Mouse (Mus musculus): ENCODE measurements around the gene Morn5. TPM values are rescaled to one million over a fixed set of nuclear protein-coding genes. Genes with fewer than 3 reads are reported as not detected.

Gene Morn5
- polyA plus RNA-seq (2016; fragmentation: Nextera tagmentation; extraction: Ambion mirVana): 0.18 TPM in 1 of 2 replicates, not detected in the other

DNA sequence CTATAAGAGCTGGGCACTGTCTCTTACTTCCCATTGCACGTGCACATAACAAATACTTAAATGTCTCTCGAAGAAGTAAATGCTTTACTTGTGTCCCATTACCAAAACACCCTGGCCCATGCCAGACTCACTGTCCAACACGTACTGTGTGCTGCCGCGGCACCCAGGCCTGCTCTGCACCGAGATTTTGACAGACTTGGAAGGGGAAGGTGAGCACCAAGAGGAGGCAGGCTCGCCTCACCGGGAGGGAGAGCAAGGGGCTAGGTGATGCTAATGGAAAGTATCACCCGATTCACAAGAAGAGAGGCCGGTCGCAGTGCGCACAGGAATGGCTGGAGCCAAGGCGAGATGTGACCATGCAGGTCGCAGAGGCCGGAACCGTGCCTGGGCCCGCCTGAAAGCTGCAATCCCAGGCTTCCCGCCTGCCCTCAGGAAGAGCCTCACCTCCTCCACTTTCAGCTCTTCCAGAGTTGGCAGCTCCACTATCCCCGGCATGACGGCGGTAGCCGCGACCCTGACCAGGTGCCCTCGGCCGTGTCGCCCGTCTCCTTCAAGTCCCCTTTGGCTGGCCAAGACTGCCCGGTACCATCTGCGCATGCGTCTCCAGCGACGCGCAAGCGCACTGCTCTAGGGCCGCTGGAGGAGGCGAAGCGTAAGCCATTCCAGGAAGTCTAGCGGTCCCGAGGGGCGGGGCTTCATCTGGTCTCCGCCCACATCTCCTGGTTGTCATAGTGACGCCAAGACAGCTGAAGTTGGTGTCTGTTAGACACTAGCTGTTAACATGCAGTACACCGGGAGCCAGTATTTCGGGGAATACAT lies at the start of gene Morn5, which contains the start of gene Ndufa8:
Morn5 (plus strand) TSS at position 711 of the 819 bp plus-strand sequence.
Ndufa8 (minus strand) TSS at position 659 of the 819 bp plus-strand sequence.
- peak within 1 kb of the TSS; percentile 50 for H3K27ac ChIP-seq
- peak within 1 kb of the TSS; percentile 84 for H3K9ac ChIP-seq
- peaks cover 26% of the 10 kb centered on the region for H3K4me1 ChIP-seq
- H3K4me3 ChIP-seq: peak within 1 kb of the TSS; percentile 82
- 3% methylated on average over 44 of the region's 44 CpGs for WGBS (ENCODE audit: insufficient replicate concordance)
- no peaks in the 10 kb centered on the region for H3K9me3 ChIP-seq (replicated peaks)
- H3K27me3 ChIP-seq (replicated peaks): peaks cover 13% of the 10 kb centered on the region
- peak within 1 kb of the TSS; percentile 73 for H3K4me2 ChIP-seq
- peak; percentile 96 for ATAC-seq
- H3K36me3 ChIP-seq: peaks cover 20% of the 10 kb centered on the region

DNA sequence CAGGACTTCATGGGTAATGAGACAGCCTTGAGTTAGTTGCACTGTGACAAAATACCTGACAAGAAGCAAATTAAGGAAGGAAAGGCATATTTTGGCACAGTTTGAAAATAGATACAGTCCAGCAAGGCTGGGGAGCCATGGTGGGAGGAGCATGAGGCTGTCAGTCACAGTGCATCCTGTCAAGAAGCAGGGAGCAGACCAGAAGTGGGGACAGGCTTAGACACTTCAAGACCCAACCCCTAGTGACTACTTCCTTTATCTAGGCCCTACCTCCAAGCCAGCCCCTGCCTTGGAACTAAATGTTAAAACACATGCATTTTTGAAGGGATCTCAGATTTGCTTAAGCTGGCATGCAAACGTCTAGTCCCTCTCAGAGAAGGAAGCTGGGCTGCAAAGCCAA lies 48.9 kb upstream of the Morn5 start:
- Histone ChIP-seq H3K27ac (no peak overlapping the region), H3K4me1 (no peaks in the 10 kb centered on the region), H3K9me3 (replicated peaks) (no peaks in the 10 kb centered on the region), H3K27me3 (replicated peaks) (peaks cover 35% of the 10 kb centered on the region), H3K36me3 (no peaks in the 10 kb centered on the region), H3K4me3 (no peak overlapping the region), H3K4me2 (no peak overlapping the region), H3K9ac (no peak overlapping the region)
- 23% methylated on average over 1 of the region's 1 CpGs for WGBS (ENCODE audit: insufficient replicate concordance)
- no peak for ATAC-seq

DNA sequence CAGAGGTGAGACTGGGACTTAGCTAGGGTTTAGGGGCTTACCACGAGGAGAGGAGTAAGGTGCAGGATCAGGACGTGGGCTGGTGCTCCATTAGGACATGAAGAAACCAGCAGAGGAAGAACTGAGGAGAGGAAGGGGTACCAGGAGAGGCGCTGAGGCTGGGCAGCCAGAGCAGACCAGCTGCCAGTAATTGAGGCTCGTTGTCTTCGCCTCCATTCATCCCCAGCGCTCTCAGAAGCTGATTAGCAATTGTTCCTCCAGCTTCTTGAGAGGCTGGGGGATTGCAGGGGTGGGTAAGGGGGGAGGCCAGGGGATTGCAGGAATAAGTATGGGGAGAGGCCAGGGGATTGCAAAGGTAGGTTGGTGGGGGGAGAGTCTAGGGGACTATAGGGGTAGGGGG lies 47.1 kb upstream of the Morn5 start:
- H3K27me3 ChIP-seq (replicated peaks): peaks cover 35% of the 10 kb centered on the region
- H3K9ac ChIP-seq: no peak overlapping the region
- WGBS (ENCODE audit: insufficient replicate concordance): 36% methylated on average over 6 of the region's 6 CpGs

DNA sequence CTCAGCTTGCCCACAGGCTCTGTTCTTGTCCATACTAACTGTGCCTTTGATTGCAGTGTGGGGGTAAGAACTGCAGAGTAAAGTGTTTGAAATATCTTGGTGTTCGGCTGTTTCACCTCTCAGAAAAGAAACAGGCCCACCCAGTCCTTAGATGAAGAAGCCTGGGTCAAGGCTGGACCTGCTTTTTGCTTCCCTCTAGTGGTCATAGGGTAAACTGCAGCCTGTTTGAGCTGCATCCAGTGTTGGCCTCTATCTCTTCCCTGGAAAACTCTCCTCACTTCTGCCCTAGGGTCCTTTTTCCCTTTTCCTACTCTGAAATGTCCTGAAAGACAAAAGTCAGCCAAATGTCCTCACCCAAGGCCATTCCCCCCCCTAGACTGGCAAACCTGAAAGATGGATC lies 41.2 kb upstream of the Morn5 start:
- no peak overlapping the region for H3K27ac ChIP-seq
- H3K9me3 ChIP-seq (replicated peaks): no peaks in the 10 kb centered on the region
- H3K4me2 ChIP-seq: no peak overlapping the region
- H3K36me3 ChIP-seq: no peaks in the 10 kb centered on the region
- 6% methylated on average over 1 of the region's 1 CpGs for WGBS (ENCODE audit: insufficient replicate concordance)
- H3K27me3 ChIP-seq (replicated peaks): peaks cover 59% of the 10 kb centered on the region
- ATAC-seq: no peak
- no peak overlapping the region for H3K9ac ChIP-seq
- H3K4me1 ChIP-seq: peaks cover 4% of the 10 kb centered on the region
- H3K4me3 ChIP-seq: no peak overlapping the region

More for the DNA sequence above, 47.1 kb upstream of the Morn5 start:
- H3K4me3 ChIP-seq: no peak overlapping the region
- no peaks in the 10 kb centered on the region for H3K36me3 ChIP-seq
- no peaks in the 10 kb centered on the region for H3K9me3 ChIP-seq (replicated peaks)
- no peaks in the 10 kb centered on the region; the same call in 1 of the 2 replicates for H3K4me1 ChIP-seq
- H3K27ac ChIP-seq: no peak overlapping the region
- no peak for ATAC-seq
- no peak overlapping the region for H3K4me2 ChIP-seq

DNA sequence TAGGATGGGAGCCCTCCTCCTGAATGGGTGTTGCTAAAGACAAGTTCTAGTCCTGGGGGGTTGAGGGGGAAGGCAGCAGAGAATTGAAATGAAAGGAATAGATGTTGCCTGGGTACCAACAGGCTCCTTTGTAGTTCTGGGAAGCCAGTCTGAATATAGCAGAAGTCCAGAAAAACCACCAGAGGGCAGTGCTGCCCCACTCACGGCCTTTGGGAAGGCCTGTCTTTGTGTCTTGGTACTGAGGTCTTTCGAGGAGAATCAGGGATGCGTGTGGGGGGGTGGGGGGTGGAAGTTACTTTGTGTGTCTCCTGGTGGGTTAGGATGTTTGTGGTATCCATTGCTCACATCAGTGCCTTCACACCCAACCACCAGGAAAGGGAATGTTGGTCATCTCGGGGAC lies 39.9 kb upstream of the Morn5 start:
- Histone ChIP-seq H3K36me3 (no peaks in the 10 kb centered on the region), H3K4me2 (no peak overlapping the region), H3K27ac (no peak overlapping the region), H3K27me3 (replicated peaks) (peaks cover 50% of the 10 kb centered on the region), H3K9ac (no peak overlapping the region), H3K4me3 (no peak overlapping the region), H3K4me1 (peaks cover 4% of the 10 kb centered on the region), H3K9me3 (replicated peaks) (no peaks in the 10 kb centered on the region)
- ATAC-seq: no peak
- 19% methylated on average over 4 of the region's 4 CpGs for WGBS (ENCODE audit: insufficient replicate concordance)

DNA sequence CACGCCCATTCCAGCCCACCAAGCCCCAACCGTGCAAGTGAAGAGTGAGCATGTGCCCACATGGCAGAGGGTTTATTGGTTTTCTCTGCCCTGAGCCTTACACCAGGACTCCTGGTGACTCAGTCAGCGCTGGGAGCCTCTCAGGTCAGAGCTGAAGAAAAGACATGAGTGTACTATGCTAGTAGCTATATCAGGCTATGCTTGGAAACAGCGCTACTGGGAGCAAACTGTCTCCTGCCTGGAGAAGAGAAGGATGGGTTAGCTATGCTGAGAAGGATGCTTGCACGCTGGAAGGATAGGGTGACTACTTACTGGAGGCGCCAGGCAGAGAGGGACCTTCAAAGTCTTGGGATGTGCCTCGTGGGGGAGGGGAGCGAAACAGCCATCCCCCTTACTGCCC lies 38.7 kb upstream of the Morn5 start:
- peaks cover 41% of the 10 kb centered on the region for H3K27me3 ChIP-seq (replicated peaks)
- no peak overlapping the region for H3K27ac ChIP-seq
- peaks cover 4% of the 10 kb centered on the region for H3K4me1 ChIP-seq
- ATAC-seq: no peak
- WGBS (ENCODE audit: insufficient replicate concordance): 49% methylated on average over 8 of the region's 8 CpGs
- H3K4me2 ChIP-seq: no peak overlapping the region
- no peak overlapping the region for H3K9ac ChIP-seq
- no peak overlapping the region for H3K4me3 ChIP-seq
- no peaks in the 10 kb centered on the region for H3K9me3 ChIP-seq (replicated peaks)
- H3K36me3 ChIP-seq: no peaks in the 10 kb centered on the region

DNA sequence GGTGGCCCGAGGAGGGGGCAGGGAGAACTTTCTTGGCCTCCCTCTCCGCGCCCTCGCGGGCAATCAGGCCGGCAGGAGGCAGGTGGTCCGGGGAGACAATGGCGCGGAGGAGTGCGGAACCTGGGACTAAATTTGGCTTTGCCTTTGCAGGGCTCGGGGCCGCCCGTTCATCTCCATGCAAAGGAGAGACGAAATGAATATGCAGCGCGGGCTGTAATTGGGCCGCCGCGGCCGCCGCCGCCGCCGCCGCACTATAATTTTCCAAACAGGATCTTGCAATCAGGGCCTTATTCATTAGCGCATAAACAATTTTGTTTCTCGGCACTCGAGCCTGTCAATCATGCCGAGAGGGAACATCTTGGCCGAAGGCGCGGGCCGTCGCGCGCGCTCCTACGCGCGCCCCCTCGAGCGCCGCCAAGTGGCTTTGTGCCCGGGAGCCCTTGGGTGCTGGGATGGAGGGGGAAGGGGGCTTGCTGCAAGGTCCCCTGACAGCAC lies 37.9 kb upstream of the Morn5 start:
- Histone ChIP-seq H3K9ac (no peak overlapping the region; the same call in 1 of the 2 replicates), H3K36me3 (no peaks in the 10 kb centered on the region), H3K27ac (no peak overlapping the region), H3K9me3 (replicated peaks) (no peaks in the 10 kb centered on the region), H3K4me2 (peak overlapping the region; percentile 67), H3K4me1 (peaks cover 4% of the 10 kb centered on the region), H3K4me3 (peak overlapping the region; percentile 38), H3K27me3 (replicated peaks) (peaks cover 37% of the 10 kb centered on the region)
- no peak for ATAC-seq
- under 1% methylated on average over 44 of the region's 44 CpGs for WGBS (ENCODE audit: insufficient replicate concordance)

DNA sequence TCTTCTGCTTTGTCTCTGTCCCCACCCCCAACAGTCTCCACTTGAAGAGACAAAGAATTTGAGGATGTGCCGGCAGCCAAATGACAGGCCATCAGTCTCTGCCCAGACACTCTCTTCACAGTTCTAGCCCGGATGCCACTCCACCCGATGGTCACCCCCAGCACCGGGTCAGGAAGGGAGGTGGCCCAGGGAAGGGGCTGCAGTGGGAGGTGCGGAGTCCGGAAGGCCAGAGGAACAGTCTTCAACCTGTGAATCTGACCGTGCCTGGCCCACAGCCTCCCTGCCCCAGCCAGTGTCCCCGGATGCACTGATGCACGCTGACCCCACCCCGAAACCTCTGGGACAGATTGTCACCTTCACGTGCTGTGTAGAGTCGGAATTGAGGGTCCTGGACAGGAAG lies 36.2 kb upstream of the Morn5 start:
- no peaks in the 10 kb centered on the region for H3K9me3 ChIP-seq (replicated peaks)
- no peaks in the 10 kb centered on the region for H3K36me3 ChIP-seq
- H3K4me1 ChIP-seq: peaks cover 4% of the 10 kb centered on the region
- H3K4me3 ChIP-seq: no peak overlapping the region
- 0 out of 2 replicates have a peak, but pooled peaks have one; percentile 21 for ATAC-seq
- no peak overlapping the region for H3K4me2 ChIP-seq
- H3K9ac ChIP-seq: no peak overlapping the region
- WGBS (ENCODE audit: insufficient replicate concordance): 39% methylated on average over 12 of the region's 12 CpGs
- H3K27ac ChIP-seq: no peak overlapping the region
- peaks cover 37% of the 10 kb centered on the region for H3K27me3 ChIP-seq (replicated peaks)

DNA sequence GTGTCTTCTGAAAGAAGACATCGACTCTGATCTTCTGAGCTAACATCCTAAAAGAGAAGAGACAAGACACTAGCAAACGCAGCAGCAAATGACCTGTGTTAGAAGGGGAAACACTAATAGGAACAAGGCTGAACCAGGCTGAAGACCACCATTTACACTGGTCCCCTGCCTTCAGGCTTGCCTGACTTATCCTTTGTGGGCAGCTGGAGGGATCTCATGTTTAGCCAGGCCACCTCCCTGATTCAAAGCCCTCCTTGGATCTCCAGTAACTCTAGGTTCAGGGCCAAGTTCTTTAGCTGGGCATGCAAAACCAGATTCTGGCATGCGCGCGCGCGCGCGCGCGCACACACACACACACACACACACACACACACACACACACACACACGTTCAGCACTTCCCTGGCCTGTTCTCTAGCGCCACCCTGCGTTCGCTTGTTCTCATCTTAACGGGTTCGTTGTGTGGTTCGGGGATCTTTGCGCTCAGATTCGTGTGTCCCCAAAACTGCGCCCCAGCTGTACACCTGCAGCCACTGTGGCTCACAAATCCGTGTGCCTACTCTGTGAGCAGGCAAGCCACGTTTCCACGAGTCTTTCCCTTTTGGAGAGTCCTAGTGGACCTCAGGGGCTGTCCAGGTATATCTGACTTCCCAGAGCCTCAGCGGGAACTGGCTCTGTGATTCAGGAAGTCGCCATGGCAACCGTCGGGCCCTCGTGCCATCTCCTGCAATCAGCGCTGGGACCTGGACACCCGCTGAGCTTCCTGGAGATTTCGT lies 27.7 kb upstream of the Morn5 start:
- H3K27me3 ChIP-seq (replicated peaks): peaks cover 15% of the 10 kb centered on the region
- H3K4me3 ChIP-seq: no peak overlapping the region
- H3K9me3 ChIP-seq (replicated peaks): no peaks in the 10 kb centered on the region
- ATAC-seq: no peak; the same call in 1 of the 2 replicates
- peak overlapping the region; percentile 43 for H3K4me2 ChIP-seq
- no peaks in the 10 kb centered on the region for H3K36me3 ChIP-seq
- 15% methylated on average over 32 of the region's 32 CpGs for WGBS (ENCODE audit: insufficient replicate concordance)
- no peak overlapping the region for H3K27ac ChIP-seq
- no peaks in the 10 kb centered on the region for H3K4me1 ChIP-seq
- no peak overlapping the region for H3K9ac ChIP-seq

DNA sequence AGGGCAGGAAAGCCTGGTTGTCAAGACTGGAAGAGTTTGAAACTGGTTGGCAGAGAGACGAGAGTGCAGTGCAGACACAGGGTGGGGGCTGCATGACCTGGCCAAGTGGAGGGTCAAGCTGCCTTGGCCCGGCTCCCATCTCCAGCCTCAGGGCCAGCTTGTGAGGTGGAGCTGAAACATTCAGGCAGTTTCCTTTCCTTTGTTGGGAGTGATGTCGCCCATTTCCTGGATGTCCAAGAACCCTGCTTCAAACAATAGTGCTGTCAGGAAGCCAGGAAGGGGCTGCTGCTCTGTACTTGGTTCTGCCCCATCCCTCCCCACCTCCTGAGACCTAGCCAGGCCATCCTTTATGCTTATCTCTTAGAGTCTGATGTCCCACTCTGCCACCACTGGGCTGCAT lies 26.0 kb upstream of the Morn5 start:
- H3K9ac ChIP-seq: no peak overlapping the region
- ATAC-seq: no peak
- no peak overlapping the region for H3K4me3 ChIP-seq
- no peak overlapping the region for H3K27ac ChIP-seq
- no peaks in the 10 kb centered on the region for H3K9me3 ChIP-seq (replicated peaks)
- peaks cover 15% of the 10 kb centered on the region for H3K27me3 ChIP-seq (replicated peaks)
- WGBS (ENCODE audit: insufficient replicate concordance): 32% methylated on average over 3 of the region's 3 CpGs
- H3K4me2 ChIP-seq: no peak overlapping the region
- H3K4me1 ChIP-seq: no peaks in the 10 kb centered on the region
- H3K36me3 ChIP-seq: no peaks in the 10 kb centered on the region

DNA sequence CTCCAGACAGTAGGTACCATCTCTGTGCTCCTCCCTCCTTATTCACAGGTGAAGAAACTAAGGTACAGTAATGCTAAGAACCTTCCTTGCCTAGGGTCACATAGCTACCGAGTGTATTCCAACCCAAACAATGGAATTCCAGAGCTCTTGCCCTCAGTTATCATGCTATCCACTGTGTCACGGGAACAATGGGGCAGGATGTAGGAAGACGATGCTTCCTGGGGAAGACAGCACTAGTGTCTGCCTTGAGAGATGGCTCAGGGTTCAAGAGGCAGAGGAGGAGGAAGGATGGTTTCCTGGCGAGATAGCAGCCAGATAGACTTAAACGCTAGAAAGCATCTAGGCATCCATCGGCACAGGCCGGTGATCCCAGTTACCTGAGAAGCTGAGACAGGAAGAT lies 16.4 kb upstream of the Morn5 start:
- Histone ChIP-seq H3K4me2 (no peak overlapping the region), H3K27me3 (replicated peaks) (no peaks in the 10 kb centered on the region), H3K27ac (no peak overlapping the region), H3K9me3 (replicated peaks) (no peaks in the 10 kb centered on the region), H3K4me1 (peaks cover 19% of the 10 kb centered on the region), H3K36me3 (peaks cover 27% of the 10 kb centered on the region), H3K9ac (no peak overlapping the region), H3K4me3 (no peak overlapping the region)
- 40% methylated on average over 7 of the region's 7 CpGs for WGBS (ENCODE audit: insufficient replicate concordance)
- ATAC-seq: no peak

DNA sequence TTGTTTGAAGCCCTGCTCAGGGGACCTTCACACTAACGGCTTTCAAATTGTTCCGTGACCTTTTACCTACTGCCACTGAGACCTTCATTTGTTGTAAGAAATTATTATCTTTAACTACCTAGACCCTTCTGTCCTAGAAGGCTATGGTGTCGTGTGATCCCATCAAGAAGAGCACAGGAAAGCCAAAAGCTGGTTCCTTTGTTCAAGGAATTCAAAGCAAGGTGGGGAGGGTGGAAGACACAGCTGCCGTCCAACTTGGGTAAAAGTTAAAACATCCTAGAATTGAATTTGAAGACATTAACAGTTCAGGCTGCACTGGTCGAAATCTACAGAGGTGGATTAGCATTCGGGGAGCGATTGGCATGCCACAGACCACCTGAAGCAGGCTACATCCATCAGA lies 15.3 kb upstream of the Morn5 start:
- Histone ChIP-seq H3K27me3 (replicated peaks) (no peaks in the 10 kb centered on the region), H3K9ac (no peak overlapping the region), H3K27ac (no peak overlapping the region), H3K36me3 (peaks cover 38% of the 10 kb centered on the region), H3K4me2 (no peak overlapping the region), H3K4me3 (no peak overlapping the region), H3K9me3 (replicated peaks) (no peaks in the 10 kb centered on the region), H3K4me1 (peaks cover 19% of the 10 kb centered on the region)
- no peak for ATAC-seq
- 66% methylated on average over 7 of the region's 7 CpGs for WGBS (ENCODE audit: insufficient replicate concordance)
